Mouse (Mus musculus): ENCODE results near the gene Supt3. TPM values are rescaled to one million over a fixed set of nuclear protein-coding genes. Genes with fewer than 3 reads are reported as not detected.

Supt3 gene
- polyA plus RNA-seq, 1 experiment from 2014 or later: 20.7 TPM

DNA sequence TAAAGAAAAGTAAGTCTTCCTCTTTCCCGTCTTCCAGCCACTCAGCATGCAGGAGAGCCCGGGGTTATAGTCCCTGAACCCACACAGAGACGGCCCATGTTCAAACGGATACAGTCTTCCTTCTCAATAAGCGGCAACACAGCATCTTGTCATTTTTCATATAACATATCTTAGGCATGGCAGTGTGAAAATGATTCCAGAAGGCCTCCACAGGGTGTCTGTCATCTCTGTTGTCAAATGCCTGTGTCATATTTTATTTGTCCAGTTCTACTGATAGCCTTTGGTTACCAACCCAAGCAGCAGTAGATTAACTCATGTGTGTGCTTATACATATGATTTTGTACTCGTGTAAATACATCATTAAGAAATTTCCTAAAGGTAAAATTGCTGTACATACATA lies 270.3 kb downstream of the Supt3 start:
- Histone ChIP-seq H3K27me3 (replicated peaks) (no peaks in the 10 kb centered on the region), H3K36me3 (no peaks in the 10 kb centered on the region), H3K27ac (no peak overlapping the region), H3K9me3 (no peaks in the 10 kb centered on the region), H3K4me1 (no peaks in the 10 kb centered on the region), H3K9ac (no peak overlapping the region), H3K4me2 (replicated peaks) (no peak overlapping the region), H3K4me3 (no peak overlapping the region)
- ATAC-seq (ENCODE audit: low FRiP score, low read depth): no peak
- WGBS: 88% methylated on average over 6 of the region's 6 CpGs

DNA sequence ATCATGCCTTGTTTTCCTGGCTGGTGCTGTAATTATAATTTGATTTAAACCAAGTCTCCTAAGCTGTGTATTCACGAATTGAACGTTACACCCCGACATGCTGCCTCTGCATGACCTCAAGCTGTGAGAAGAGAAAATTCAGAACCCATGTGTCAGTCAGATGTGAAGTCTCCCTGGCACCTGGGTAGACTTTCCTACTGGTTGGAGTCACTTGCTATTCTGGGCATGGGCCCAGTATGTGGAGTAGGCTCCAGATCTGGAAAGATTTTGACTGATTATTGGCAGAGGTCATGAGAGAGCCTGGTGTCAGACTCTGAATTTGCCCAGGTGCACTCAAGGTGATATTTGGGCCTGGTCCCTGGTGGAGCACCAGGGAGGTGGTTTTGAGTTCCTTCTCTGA lies 275.0 kb downstream of the Supt3 start:
- H3K9ac ChIP-seq: no peak overlapping the region
- H3K27ac ChIP-seq: no peak overlapping the region
- no peaks in the 10 kb centered on the region for H3K27me3 ChIP-seq (replicated peaks)
- no peaks in the 10 kb centered on the region for H3K9me3 ChIP-seq
- ATAC-seq (ENCODE audit: low FRiP score, low read depth): no peak
- no peaks in the 10 kb centered on the region for H3K36me3 ChIP-seq
- H3K4me1 ChIP-seq: no peaks in the 10 kb centered on the region
- H3K4me2 ChIP-seq (replicated peaks): no peak overlapping the region
- H3K4me3 ChIP-seq: no peak overlapping the region
- 83% methylated on average over 3 of the region's 3 CpGs for WGBS

DNA sequence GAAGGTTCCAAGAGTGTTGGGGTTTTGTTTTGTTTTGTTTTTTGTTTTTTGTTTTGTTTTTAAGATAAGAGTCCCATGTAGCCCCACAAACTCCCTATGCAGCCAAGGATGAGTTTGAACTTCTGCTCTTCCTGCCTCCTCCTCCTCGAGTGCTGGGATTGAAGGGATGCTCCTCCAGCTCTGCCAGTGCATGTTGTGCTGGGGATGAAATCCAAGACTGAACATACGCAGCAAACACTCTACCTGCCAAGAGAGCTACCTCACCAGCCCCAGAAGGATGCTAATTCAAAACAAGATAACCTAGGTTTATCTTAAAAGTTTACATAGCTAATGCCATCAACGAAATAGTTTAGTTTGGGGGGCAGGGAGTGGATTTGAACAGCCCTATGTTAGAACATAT lies 276.4 kb downstream of the Supt3 start:
- Histone ChIP-seq H3K4me1 (no peaks in the 10 kb centered on the region), H3K4me2 (replicated peaks) (no peak overlapping the region), H3K9me3 (no peaks in the 10 kb centered on the region), H3K9ac (no peak overlapping the region), H3K36me3 (no peaks in the 10 kb centered on the region), H3K27me3 (replicated peaks) (no peaks in the 10 kb centered on the region), H3K27ac (no peak overlapping the region), H3K4me3 (no peak overlapping the region)
- no peak for ATAC-seq (ENCODE audit: low FRiP score, low read depth)
- WGBS: 90% methylated on average over 3 of the region's 3 CpGs

DNA sequence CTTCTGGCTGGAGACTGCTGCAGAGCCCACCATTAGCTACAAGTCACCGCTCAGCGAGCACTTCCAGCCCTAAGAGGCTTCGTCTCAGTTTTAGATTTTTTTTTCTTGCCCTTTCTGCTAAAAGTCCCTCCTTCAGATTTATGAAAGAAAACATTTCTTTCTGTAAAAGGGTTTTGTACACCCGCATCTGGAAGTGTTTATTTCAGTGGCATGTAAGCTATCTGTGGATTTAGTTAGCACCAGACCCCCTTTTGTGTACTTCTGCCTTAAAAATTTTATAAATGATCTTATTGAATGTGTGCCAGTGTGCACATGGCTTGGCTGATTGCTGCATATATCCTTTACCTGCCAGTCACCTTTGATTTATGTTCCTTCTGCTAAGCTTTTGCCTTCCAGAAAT lies 277.6 kb downstream of the Supt3 start:
- H3K36me3 ChIP-seq: no peaks in the 10 kb centered on the region
- H3K27me3 ChIP-seq (replicated peaks): no peaks in the 10 kb centered on the region
- no peaks in the 10 kb centered on the region for H3K4me1 ChIP-seq
- H3K9me3 ChIP-seq: no peaks in the 10 kb centered on the region
- H3K4me2 ChIP-seq (replicated peaks): no peak overlapping the region
- WGBS: 80% methylated on average over 4 of the region's 4 CpGs
- H3K27ac ChIP-seq: no peak overlapping the region
- no peak for ATAC-seq (ENCODE audit: low FRiP score, low read depth)
- no peak overlapping the region for H3K4me3 ChIP-seq
- H3K9ac ChIP-seq: no peak overlapping the region

DNA sequence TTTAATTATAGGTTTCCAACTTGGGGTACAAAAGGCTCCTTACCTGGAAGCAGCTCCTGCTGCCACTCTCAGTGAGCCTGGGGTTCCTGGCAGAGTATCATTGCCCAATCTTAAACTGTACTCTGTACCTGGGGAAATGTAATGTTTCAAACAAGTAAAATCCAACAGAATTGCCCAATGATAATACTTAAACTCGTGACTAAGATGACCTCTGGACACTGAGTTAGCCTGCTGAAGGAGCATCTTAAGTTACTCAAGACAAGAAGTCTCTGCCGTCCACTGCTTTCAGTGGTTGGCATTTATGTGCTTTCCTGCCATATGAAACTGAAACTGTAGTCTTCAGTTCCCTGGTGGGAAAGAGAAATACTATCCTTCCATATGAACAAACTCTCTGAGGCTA lies 279.9 kb downstream of the Supt3 start:
- Histone ChIP-seq H3K9ac (no peak overlapping the region), H3K9me3 (no peaks in the 10 kb centered on the region), H3K4me3 (no peak overlapping the region), H3K4me2 (replicated peaks) (no peak overlapping the region), H3K27ac (no peak overlapping the region), H3K4me1 (no peaks in the 10 kb centered on the region), H3K27me3 (replicated peaks) (no peaks in the 10 kb centered on the region), H3K36me3 (no peaks in the 10 kb centered on the region)
- ATAC-seq (ENCODE audit: low FRiP score, low read depth): no peak
- 87% methylated on average over 2 of the region's 2 CpGs for WGBS

DNA sequence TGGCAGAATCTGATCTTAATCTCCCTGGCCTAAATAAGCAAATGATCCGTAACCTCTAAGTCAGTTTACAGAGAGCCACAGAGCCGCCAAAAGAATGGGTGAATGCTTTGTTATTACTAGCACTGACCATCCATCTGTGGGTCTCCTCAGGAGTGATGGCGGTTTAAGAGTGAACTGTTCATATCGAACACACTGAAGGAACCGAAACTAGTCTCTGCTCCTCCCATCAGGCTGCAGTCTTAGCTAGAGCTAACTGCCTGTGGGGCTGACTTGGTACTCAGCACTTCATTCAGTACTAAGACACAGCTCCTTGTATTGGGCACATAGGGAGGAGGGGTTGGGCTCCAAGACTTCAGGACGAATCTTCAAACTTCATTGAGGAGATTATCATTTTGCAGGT lies 280.8 kb downstream of the Supt3 start:
- Histone ChIP-seq H3K9me3 (no peaks in the 10 kb centered on the region), H3K4me3 (no peak overlapping the region), H3K27me3 (replicated peaks) (no peaks in the 10 kb centered on the region), H3K9ac (no peak overlapping the region), H3K27ac (no peak overlapping the region), H3K4me1 (no peaks in the 10 kb centered on the region), H3K4me2 (replicated peaks) (no peak overlapping the region), H3K36me3 (no peaks in the 10 kb centered on the region)
- ATAC-seq (ENCODE audit: low FRiP score, low read depth): no peak
- 83% methylated on average over 6 of the region's 6 CpGs for WGBS

DNA sequence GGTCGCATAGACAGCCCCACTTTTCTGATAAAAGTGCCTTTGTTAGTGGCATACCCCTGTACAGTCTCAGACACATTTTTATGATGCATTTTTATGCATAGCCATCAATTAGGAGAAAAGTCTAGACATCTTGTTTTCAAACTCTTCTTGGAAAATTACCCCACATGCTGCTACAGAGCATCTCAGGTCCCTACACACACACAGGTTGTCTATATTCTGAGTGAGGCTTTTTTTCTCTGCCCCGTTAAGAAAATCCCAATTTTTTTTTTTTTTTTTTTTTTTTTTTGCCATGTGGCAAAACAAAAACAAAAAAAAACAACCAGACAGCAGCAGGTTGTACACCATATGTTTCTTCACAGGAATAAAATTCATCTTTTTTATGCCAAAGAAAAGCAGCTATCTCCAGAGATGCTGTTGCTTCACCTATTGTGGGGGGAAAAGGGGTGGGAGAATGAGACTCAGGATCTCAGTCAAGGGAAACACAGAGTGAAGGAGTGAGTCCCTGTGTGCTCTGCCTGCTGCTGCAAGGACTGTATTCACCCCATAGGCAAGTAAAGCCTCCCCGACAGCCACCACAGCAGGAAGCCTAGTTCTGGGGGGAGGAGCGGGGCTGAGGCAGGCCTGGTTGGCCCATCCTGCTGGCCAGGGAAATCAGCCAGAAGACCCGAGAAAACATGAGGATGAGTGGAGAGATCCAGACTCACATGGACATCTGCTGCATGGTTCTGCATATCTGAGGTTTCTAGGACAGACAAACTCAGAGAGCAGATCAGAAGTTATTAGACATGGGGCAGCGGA lies 281.8 kb downstream of the Supt3 start:
- Histone ChIP-seq H3K27me3 (replicated peaks) (no peaks in the 10 kb centered on the region), H3K9ac (no peak overlapping the region), H3K4me3 (no peak overlapping the region), H3K4me2 (replicated peaks) (no peak overlapping the region), H3K27ac (no peak overlapping the region), H3K36me3 (no peaks in the 10 kb centered on the region), H3K4me1 (no peaks in the 10 kb centered on the region), H3K9me3 (no peaks in the 10 kb centered on the region)
- WGBS: 51% methylated on average over 6 of the region's 6 CpGs
- ATAC-seq (ENCODE audit: low FRiP score, low read depth): no peak

DNA sequence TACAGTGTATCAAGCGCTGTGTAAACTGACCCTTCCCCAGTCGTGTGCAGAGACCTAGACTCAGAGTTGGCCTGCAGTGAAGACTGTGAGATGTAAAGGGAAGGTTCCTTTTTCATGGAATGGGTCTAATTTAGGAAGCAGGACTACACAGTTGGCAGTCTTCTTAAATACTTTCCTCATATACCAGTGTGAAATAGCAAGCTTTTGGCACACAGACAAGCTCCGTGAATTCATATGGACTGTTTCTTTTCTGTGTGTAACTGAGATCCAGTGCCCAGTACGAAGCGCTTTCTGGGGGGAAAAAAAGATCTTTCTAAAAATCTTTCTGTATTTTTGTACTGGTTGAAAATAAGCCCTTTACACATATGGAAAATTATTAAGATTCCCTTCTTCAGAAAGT lies 286.8 kb downstream of the Supt3 start:
- H3K4me3 ChIP-seq: no peak overlapping the region
- no peaks in the 10 kb centered on the region for H3K36me3 ChIP-seq
- no peak for ATAC-seq (ENCODE audit: low FRiP score, low read depth)
- WGBS: 89% methylated on average over 5 of the region's 5 CpGs
- H3K9ac ChIP-seq: no peak overlapping the region
- no peaks in the 10 kb centered on the region for H3K9me3 ChIP-seq
- no peak overlapping the region for H3K27ac ChIP-seq
- H3K27me3 ChIP-seq (replicated peaks): no peaks in the 10 kb centered on the region
- H3K4me2 ChIP-seq (replicated peaks): no peak overlapping the region
- peaks cover 13% of the 10 kb centered on the region for H3K4me1 ChIP-seq

DNA sequence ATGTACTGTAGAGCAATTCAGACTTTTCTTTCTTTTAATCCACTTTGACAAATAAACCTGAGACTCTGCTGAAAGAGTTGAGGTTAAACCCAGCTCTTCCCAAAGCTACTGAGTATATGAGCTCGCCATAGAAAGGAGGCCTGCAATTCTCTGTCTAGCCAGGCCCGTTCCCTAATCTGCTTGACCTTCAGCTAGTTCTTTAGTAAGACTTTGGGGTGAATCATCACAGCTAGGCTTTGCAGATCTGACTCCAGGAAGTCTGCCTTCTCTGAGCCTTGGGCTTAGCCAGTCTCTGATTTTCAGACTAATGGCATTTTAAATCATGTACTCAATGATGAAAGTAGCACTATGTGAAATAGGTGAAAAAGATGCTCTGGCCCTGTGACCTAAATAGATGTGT lies 288.5 kb downstream of the Supt3 start:
- no peak for ATAC-seq (ENCODE audit: low FRiP score, low read depth)
- Histone ChIP-seq H3K27me3 (replicated peaks) (no peaks in the 10 kb centered on the region), H3K9me3 (no peaks in the 10 kb centered on the region), H3K36me3 (no peaks in the 10 kb centered on the region), H3K4me2 (replicated peaks) (no peak overlapping the region), H3K27ac (no peak overlapping the region), H3K4me1 (peaks cover 13% of the 10 kb centered on the region), H3K4me3 (no peak overlapping the region), H3K9ac (no peak overlapping the region)
- 82% methylated on average over 2 of the region's 2 CpGs for whole genome bisulfite sequencing

DNA sequence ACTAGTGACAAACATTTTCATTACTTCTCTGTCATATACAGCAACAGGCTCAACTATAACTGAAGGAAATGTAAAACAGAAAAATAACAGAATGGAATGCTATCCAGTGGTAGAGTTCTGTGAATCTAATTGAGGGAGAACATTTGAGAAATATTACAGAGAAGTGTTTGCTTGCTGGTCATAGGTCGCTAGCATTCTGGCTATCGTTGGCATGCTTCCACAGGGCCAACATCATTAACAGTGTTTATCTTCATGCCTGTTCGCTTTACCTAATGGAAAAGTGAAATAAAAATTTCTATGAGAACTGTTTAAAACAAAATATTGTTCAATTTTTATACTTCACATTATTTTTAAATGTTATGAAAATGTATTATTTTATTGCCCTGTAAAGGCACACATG lies 290.5 kb downstream of the Supt3 start:
- H3K27ac ChIP-seq: no peak overlapping the region
- ATAC-seq (ENCODE audit: low FRiP score, low read depth): no peak
- H3K9me3 ChIP-seq: no peaks in the 10 kb centered on the region
- H3K4me1 ChIP-seq: peaks cover 13% of the 10 kb centered on the region
- no peak overlapping the region for H3K4me2 ChIP-seq (replicated peaks)
- H3K36me3 ChIP-seq: no peaks in the 10 kb centered on the region
- 91% methylated on average over 3 of the region's 3 CpGs for WGBS
- H3K27me3 ChIP-seq (replicated peaks): no peaks in the 10 kb centered on the region
- no peak overlapping the region for H3K9ac ChIP-seq
- no peak overlapping the region for H3K4me3 ChIP-seq

DNA sequence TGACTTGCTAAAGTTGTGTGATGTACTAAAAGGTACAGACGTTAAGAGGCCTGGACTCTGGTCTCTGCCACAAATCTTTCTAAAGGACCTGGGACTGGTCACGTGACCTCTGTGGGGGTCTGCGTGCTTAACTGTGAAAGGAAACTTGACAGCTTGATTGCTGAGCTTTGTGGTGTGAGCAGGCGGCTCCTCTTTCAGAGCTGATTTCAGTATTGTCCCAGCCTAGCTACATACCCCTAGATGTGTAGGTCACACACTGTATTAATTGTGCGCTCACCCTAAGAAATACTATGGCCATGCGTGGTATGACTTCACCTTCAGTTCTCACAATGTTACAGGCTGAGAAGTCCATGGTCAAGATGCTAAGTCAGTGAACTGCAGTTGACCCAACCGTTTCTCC lies 291.4 kb downstream of the Supt3 start:
- Histone ChIP-seq H3K27me3 (replicated peaks) (no peaks in the 10 kb centered on the region), H3K4me1 (peaks cover 13% of the 10 kb centered on the region), H3K36me3 (no peaks in the 10 kb centered on the region), H3K27ac (no peak overlapping the region), H3K4me3 (no peak overlapping the region), H3K9ac (no peak overlapping the region), H3K9me3 (no peaks in the 10 kb centered on the region), H3K4me2 (replicated peaks) (no peak overlapping the region)
- WGBS: 29% methylated on average over 7 of the region's 7 CpGs
- ATAC-seq (ENCODE audit: low FRiP score, low read depth): no peak

DNA sequence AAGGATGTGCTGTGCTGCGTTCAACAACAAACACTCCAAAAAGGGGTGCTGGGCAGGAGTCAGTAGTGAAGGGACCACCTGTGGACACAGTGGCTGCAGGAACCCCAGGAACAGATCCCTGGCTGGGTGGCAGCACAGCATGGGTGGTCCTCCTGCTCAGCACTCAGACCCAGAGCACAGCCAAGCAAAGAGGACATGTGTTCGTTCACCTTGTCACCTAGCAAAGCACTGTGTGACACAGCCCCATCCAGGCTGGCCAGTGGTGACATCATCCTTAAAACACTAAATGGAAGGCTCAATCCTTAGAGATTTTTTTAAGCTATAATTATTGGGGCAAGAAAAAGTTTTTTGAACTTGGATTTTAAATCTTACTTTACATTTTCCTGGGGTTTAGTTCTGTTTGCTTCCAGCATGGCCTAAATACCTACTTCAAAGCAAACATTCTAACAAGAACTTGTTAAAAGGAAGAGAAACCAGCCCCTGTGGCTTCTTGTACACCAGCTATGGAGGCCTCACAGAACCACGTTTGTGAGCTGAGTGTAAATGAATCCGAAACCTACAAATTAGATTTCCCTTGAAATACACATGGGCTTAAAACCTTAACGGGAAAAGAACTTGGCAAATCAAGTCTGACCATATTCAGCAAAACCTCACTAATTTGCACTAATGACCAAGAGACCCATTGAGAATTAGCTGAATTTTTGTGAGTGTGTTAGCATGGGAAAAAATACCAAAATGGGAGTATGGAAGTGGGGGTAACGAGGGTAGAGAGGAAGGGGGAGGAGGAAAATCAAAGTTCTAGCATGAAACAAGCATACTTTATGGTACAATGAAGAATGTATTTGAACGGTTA lies 295.8 kb downstream of the Supt3 start:
- WGBS: 75% methylated on average over 7 of the region's 7 CpGs

DNA sequence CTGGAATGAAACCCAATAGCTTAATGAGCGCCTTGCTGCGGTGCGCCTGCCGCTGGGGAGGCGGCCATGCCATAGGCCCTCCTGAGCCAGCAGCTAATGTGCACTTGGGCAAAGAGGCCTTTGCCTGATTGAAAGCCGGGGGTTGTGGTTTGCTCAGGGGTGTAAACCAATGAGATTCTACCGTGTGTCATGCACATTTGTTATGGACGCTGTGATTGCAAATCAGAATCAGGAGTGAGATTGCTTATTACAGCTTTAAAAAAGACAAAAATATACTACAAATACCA lies 296.3 kb downstream of the Supt3 start:
- Histone ChIP-seq H3K27ac (no peak overlapping the region), H3K4me2 (replicated peaks) (no peak overlapping the region), H3K9ac (no peak overlapping the region), H3K4me3 (no peak overlapping the region), H3K27me3 (replicated peaks) (no peaks in the 10 kb centered on the region), H3K9me3 (no peaks in the 10 kb centered on the region), H3K36me3 (no peaks in the 10 kb centered on the region), H3K4me1 (peaks cover 10% of the 10 kb centered on the region)
- no peak for ATAC-seq (ENCODE audit: low FRiP score, low read depth)
- 92% methylated on average over 8 of the region's 8 CpGs for WGBS

More for the DNA sequence above, 295.8 kb downstream of the Supt3 start:
- no peak overlapping the region for H3K4me2 ChIP-seq (replicated peaks)
- H3K9ac ChIP-seq: no peak overlapping the region
- no peak overlapping the region for H3K27ac ChIP-seq
- H3K9me3 ChIP-seq: no peaks in the 10 kb centered on the region
- peaks cover 14% of the 10 kb centered on the region for H3K4me1 ChIP-seq
- ATAC-seq (ENCODE audit: low FRiP score, low read depth): no peak
- H3K36me3 ChIP-seq: no peaks in the 10 kb centered on the region
- H3K4me3 ChIP-seq: no peak overlapping the region
- no peaks in the 10 kb centered on the region for H3K27me3 ChIP-seq (replicated peaks)

Measured in neural tube, embryonic 12.5 days (tissue).